Mouse (Mus musculus): ENCODE measurements around the gene Zfp566. TPM values are rescaled to one million over a fixed set of nuclear protein-coding genes. Genes with fewer than 3 reads are reported as not detected.

Zfp566 gene
- polyA plus RNA-seq, 1 experiment from 2014 or later: 1.9 TPM

DNA sequence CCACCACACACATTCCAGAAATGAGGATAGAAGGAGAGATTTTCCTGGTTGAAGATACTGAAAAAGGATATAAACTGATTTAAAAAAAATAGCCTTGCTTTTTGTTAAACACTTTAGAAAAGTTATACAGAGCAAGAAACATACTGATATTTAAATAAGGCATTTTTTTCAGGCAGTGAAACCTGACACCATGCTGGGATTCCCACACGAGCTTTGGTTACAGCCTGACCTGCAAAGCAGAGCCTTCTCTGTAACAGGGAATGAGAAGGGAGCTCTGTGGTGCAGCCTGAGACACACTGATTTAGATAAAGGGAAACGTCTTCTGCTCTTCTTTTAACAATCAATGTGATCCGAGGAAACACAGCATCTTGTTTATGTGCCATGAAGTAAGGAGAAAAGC lies 36.7 kb downstream of the Zfp566 start:
- peaks cover 12% of the 10 kb centered on the region for H3K36me3 ChIP-seq (replicated peaks)
- H3K27ac ChIP-seq (replicated peaks): no peak overlapping the region
- H3K4me1 ChIP-seq (replicated peaks): peaks cover 16% of the 10 kb centered on the region
- WGBS (ENCODE audit: insufficient replicate concordance): 12% methylated on average over 3 of the region's 3 CpGs
- ATAC-seq (ENCODE audit: insufficient read depth): no peak
- no peaks in the 10 kb centered on the region for H3K9me3 ChIP-seq (replicated peaks)
- H3K27me3 ChIP-seq: no peaks in the 10 kb centered on the region
- H3K9ac ChIP-seq: no peak overlapping the region
- H3K4me3 ChIP-seq (replicated peaks): no peak overlapping the region
- H3K4me2 ChIP-seq: no peak overlapping the region

DNA sequence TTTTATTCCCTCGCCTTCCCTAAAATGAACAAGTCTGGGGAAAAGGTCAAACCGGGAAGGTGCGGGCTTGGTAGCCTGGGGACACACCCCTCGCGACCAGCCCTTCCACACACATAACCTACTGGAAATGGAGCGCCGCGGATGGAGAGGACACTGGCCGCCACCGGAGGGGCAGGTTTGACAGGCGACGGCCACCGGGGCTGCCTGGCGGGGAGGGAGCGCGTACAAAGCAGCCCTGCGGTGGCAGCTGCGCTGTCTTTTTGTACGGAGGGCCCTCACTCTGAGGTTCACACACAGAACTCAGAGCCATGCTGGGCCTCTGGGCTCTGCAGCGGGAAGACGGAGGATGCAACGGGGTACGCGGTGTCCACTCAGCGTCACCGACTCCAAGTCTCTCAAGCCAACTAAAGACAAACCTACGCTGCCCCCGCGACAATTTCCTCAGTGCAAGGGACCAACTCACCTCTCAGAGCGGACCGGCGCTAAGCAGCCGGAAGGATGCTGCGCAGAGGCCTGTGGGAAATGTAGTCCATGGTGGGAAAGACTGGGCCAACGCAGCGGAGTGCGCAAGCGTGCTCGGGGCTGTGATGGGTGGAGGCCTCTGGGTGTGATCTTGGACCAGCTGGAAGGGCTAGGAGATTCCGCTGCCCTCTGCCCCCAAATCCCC lies 39.3 kb downstream of the Zfp566 start, which contains the start of gene Zfp14:
Gene Zfp14, minus strand, starts transcription at position 499 of the 667 bp plus-strand sequence.
- Histone ChIP-seq H3K36me3 (replicated peaks) (no peaks in the 10 kb centered on the region), H3K4me3 (replicated peaks) (peak within 1 kb of the TSS; percentile 73), H3K27me3 (no peaks in the 10 kb centered on the region), H3K27ac (replicated peaks) (peak within 1 kb of the TSS; percentile 45; the same call in 1 of the 2 replicates), H3K9ac (peak within 1 kb of the TSS; percentile 67), H3K4me2 (peak within 1 kb of the TSS; percentile 97), H3K9me3 (replicated peaks) (no peaks in the 10 kb centered on the region), H3K4me1 (replicated peaks) (peaks cover 16% of the 10 kb centered on the region)
- ATAC-seq (ENCODE audit: insufficient read depth): peak; percentile 99
- WGBS (ENCODE audit: insufficient replicate concordance): under 1% methylated on average over 40 of the region's 40 CpGs

DNA sequence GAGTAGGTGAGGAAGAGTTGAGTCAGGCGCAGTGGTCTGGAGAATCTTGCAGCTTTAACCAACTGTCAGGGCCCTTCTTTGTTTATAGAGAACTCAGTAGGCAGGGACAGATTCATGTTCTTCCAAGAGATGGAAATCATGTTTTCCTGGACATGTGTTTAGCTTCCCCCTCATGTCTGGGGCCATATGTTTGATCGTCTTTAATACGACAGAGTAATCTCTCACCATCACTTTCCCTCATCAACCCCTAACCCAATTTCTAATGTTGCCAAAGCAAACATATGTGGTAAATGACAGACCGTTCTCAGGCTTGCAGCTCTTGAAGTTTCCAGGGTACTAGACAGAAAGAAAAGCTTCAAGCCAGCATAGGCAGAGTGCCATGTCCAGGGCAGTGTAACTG lies 42.2 kb downstream of the Zfp566 start:
- Histone ChIP-seq H3K4me1 (replicated peaks) (peaks cover 16% of the 10 kb centered on the region), H3K27me3 (no peaks in the 10 kb centered on the region), H3K4me3 (replicated peaks) (no peak overlapping the region), H3K4me2 (no peak overlapping the region), H3K27ac (replicated peaks) (no peak overlapping the region), H3K9me3 (replicated peaks) (no peaks in the 10 kb centered on the region), H3K9ac (no peak overlapping the region), H3K36me3 (replicated peaks) (no peaks in the 10 kb centered on the region)
- no peak for ATAC-seq (ENCODE audit: insufficient read depth)
- 77% methylated on average over 4 of the region's 4 CpGs for WGBS (ENCODE audit: insufficient replicate concordance)

DNA sequence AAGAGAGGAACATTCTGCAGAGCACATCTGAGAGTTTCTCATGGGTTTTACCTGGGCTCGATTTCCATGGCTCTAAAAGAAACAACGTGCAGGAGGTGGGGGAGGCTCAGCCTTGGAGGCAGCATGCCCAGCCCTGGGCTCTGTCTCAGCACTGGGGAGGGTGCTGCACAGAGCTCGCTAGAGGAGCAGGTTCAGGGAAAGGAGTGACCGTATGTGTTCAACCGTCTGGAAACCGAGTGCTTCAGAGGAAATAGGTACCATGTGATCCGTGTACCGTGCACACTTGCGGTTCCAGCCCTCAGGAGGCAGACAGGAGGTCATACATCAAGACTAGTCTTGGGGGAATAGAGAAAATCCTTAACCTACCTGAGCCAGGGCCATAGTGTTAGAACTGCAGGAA lies 46.0 kb downstream of the Zfp566 start:
- WGBS (ENCODE audit: insufficient replicate concordance): 48% methylated on average over 9 of the region's 9 CpGs
- Histone ChIP-seq H3K9ac (no peak overlapping the region), H3K27me3 (no peaks in the 10 kb centered on the region), H3K27ac (replicated peaks) (no peak overlapping the region), H3K4me2 (no peak overlapping the region), H3K4me1 (replicated peaks) (no peaks in the 10 kb centered on the region), H3K4me3 (replicated peaks) (no peak overlapping the region), H3K36me3 (replicated peaks) (no peaks in the 10 kb centered on the region), H3K9me3 (replicated peaks) (no peaks in the 10 kb centered on the region)
- no peak for ATAC-seq (ENCODE audit: insufficient read depth)

DNA sequence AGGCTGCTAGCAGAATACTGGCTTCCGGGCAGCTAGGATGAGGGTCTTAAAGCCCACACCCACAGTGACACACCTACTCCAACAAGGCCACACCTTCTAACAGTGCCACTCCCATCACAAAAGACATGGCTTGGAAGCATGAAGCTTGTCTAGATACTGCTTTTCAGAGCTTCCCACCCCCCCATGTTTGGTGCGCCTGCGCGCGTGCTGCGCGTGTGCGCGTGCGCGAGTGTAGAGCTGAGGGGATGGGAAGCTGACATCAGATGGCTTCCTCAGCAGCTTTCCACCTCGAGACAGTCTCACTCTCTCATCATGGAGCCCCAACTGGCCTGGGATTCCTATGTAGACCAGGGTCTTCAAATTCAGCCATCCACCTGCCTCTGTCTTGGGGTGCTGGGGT lies 56.0 kb downstream of the Zfp566 start:
- Histone ChIP-seq H3K36me3 (replicated peaks) (no peaks in the 10 kb centered on the region), H3K4me1 (replicated peaks) (no peaks in the 10 kb centered on the region), H3K4me2 (no peak overlapping the region), H3K9ac (no peak overlapping the region), H3K27me3 (no peaks in the 10 kb centered on the region), H3K4me3 (replicated peaks) (no peak overlapping the region), H3K27ac (replicated peaks) (no peak overlapping the region), H3K9me3 (replicated peaks) (no peaks in the 10 kb centered on the region)
- 84% methylated on average over 12 of the region's 12 CpGs for WGBS (ENCODE audit: insufficient replicate concordance)
- no peak for ATAC-seq (ENCODE audit: insufficient read depth)

DNA sequence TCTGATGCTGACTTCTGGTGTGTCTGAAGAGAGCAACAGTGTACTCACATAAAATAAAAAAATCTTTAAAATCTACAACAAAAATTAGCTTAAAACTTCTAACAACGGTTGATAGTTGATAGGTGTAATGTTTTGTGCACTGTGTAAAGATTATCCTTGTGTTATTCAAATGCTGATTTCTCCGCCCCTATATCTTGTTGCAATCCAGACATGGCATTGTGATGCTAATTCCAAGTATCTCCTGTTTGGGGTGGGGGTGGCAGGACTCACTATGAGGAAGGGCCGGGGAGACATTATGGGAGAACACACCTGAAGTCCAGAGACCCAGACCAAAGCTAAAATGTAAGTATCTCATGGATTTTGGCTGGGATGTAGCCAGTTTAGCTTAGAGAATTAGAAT lies 58.9 kb downstream of the Zfp566 start:
- Histone ChIP-seq H3K4me2 (no peak overlapping the region), H3K27ac (replicated peaks) (no peak overlapping the region), H3K9me3 (replicated peaks) (no peaks in the 10 kb centered on the region), H3K9ac (no peak overlapping the region), H3K4me1 (replicated peaks) (no peaks in the 10 kb centered on the region), H3K36me3 (replicated peaks) (0 out of 2 replicates have a peak, but pooled peaks cover 6% of the 10 kb centered on the region), H3K4me3 (replicated peaks) (no peak overlapping the region), H3K27me3 (no peaks in the 10 kb centered on the region)
- 69% methylated on average over 3 of the region's 3 CpGs for WGBS (ENCODE audit: insufficient replicate concordance)
- no peak for ATAC-seq (ENCODE audit: insufficient read depth)

DNA sequence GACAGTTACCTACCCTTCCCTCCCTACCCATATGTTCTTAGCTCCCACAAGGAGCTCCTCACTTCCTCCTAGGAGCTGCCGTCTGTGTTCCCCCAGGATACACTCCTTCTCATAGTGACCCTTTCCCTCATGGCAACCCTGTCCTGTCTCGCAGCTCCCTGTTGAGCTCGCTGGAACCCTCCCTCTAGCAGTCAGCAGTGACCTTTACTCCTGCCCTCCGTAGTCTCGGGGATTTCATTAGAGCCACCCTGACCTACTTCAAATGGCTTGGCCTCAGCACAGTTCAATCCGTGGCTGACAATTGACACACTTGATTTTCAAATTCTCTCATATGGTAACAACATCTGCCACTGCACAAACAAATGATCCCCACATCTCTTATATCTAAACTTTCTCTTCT lies 59.6 kb downstream of the Zfp566 start:
- H3K27ac ChIP-seq (replicated peaks): no peak overlapping the region
- WGBS (ENCODE audit: insufficient replicate concordance): 37% methylated on average over 6 of the region's 6 CpGs
- no peaks in the 10 kb centered on the region for H3K27me3 ChIP-seq
- H3K9me3 ChIP-seq (replicated peaks): no peaks in the 10 kb centered on the region
- H3K36me3 ChIP-seq (replicated peaks): 0 out of 2 replicates have a peak, but pooled peaks cover 6% of the 10 kb centered on the region
- H3K4me1 ChIP-seq (replicated peaks): no peaks in the 10 kb centered on the region
- H3K9ac ChIP-seq: no peak overlapping the region
- no peak overlapping the region for H3K4me2 ChIP-seq
- no peak overlapping the region for H3K4me3 ChIP-seq (replicated peaks)
- no peak for ATAC-seq (ENCODE audit: insufficient read depth)

DNA sequence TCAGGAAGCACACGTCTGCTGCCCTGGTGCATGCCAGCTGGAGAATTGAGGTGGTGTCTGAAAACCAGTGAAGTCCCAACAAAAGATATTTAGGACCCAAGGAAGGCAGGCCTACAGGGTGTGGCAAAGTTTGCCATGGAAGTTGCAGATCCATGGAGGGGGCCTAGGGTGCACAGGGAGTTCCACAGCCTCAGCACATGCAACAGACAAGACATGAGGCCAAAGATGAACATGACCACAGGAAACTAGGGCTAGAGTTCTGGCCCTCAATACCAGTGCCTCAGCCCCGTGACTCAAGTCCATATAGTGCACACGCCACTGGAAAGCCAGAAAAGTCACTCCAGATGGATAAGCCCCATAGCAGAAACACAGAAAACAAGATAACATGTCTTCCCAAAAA lies 61.8 kb downstream of the Zfp566 start:
- Histone ChIP-seq H3K27me3 (no peaks in the 10 kb centered on the region), H3K27ac (replicated peaks) (no peak overlapping the region), H3K9me3 (replicated peaks) (no peaks in the 10 kb centered on the region), H3K4me1 (replicated peaks) (peaks cover 3% of the 10 kb centered on the region; the same call in 1 of the 2 replicates), H3K9ac (no peak overlapping the region), H3K4me2 (no peak overlapping the region), H3K4me3 (replicated peaks) (no peak overlapping the region), H3K36me3 (replicated peaks) (peaks cover 19% of the 10 kb centered on the region)
- ATAC-seq (ENCODE audit: insufficient read depth): no peak
- 71% methylated on average over 3 of the region's 3 CpGs for WGBS (ENCODE audit: insufficient replicate concordance)

Small RNA genes within 50 kb of the gene (microRNA-seq; reads per million reads assigned to microRNA genes)
- not detected for gene Gm23368

Other genes with a start within 250 kb of the Zfp566 start
- gene Zfp940, start 236.9 kb downstream of the Zfp566 start, polyA plus RNA-seq (2015; fragmentation: Nextera tagmentation; extraction: Ambion mirVana): 0.36 and 0.83 TPM in 2 replicates
- 0.91 and 0.97 TPM in 2 replicates for gene Zfp420, start 230.5 kb downstream of the Zfp566 start, polyA plus RNA-seq (2015; fragmentation: Nextera tagmentation; extraction: Ambion mirVana)
- gene Zfp27, start 184.0 kb downstream of the Zfp566 start, polyA plus RNA-seq (2015; fragmentation: Nextera tagmentation; extraction: Ambion mirVana): 1.4 and 1.7 TPM in 2 replicates
- 0.35 and 0.39 TPM in 2 replicates for gene Zfp383, start 182.3 kb downstream of the Zfp566 start, polyA plus RNA-seq (2015; fragmentation: Nextera tagmentation; extraction: Ambion mirVana)
- 1.5 and 1.8 TPM in 2 replicates for gene Zfp74, start 136.4 kb downstream of the Zfp566 start, polyA plus RNA-seq (2015; fragmentation: Nextera tagmentation; extraction: Ambion mirVana)
- 8.2 and 12.5 TPM in 2 replicates for gene Zfp568, start 106.6 kb downstream of the Zfp566 start, polyA plus RNA-seq (2015; fragmentation: Nextera tagmentation; extraction: Ambion mirVana)
- 0.37 and 0.53 TPM in 2 replicates for gene Zfp14, start 39.1 kb downstream of the Zfp566 start, polyA plus RNA-seq (2015; fragmentation: Nextera tagmentation; extraction: Ambion mirVana)
- gene Zfp82, start 17.6 kb downstream of the Zfp566 start, polyA plus RNA-seq (2015; fragmentation: Nextera tagmentation; extraction: Ambion mirVana): 1.3 and 1.6 TPM in 2 replicates
- gene Gm26920, start 117 bp downstream of the Zfp566 start, polyA plus RNA-seq (2015; fragmentation: Nextera tagmentation; extraction: Ambion mirVana): not detected in 2 replicates
- 12.2 and 13.4 TPM in 2 replicates for gene Zfp260, start 4.2 kb upstream of the Zfp566 start, polyA plus RNA-seq (2015; fragmentation: Nextera tagmentation; extraction: Ambion mirVana)
- gene Zfp382, start 31.4 kb upstream of the Zfp566 start, polyA plus RNA-seq (2015; fragmentation: Nextera tagmentation; extraction: Ambion mirVana): 1.4 and 1.6 TPM in 2 replicates
- gene Zfp146, start 79.2 kb upstream of the Zfp566 start, polyA plus RNA-seq (2015; fragmentation: Nextera tagmentation; extraction: Ambion mirVana): 4.2 and 4.5 TPM in 2 replicates
- gene Cox7a1, start 93.6 kb upstream of the Zfp566 start, polyA plus RNA-seq (2015; fragmentation: Nextera tagmentation; extraction: Ambion mirVana): 5.6 and 7.7 TPM in 2 replicates
- gene Capns1, start 108.3 kb upstream of the Zfp566 start, polyA plus RNA-seq (2015; fragmentation: Nextera tagmentation; extraction: Ambion mirVana): 36.2 and 40.8 TPM in 2 replicates
- gene Polr2i, start 141.4 kb upstream of the Zfp566 start, polyA plus RNA-seq (2015; fragmentation: Nextera tagmentation; extraction: Ambion mirVana): 43.3 and 44.4 TPM in 2 replicates
- 42.0 and 44.0 TPM in 2 replicates for gene Tbcb, start 141.7 kb upstream of the Zfp566 start, polyA plus RNA-seq (2015; fragmentation: Nextera tagmentation; extraction: Ambion mirVana)
- gene Ovol3, start 145.2 kb upstream of the Zfp566 start, polyA plus RNA-seq (2015; fragmentation: Nextera tagmentation; extraction: Ambion mirVana): not detected in 2 replicates
- gene Thap8, start 189.6 kb upstream of the Zfp566 start, polyA plus RNA-seq (2015; fragmentation: Nextera tagmentation; extraction: Ambion mirVana): 0.17 TPM in 2 replicates
- gene Wdr62, start 189.9 kb upstream of the Zfp566 start, polyA plus RNA-seq (2015; fragmentation: Nextera tagmentation; extraction: Ambion mirVana): 8.1 and 8.9 TPM in 2 replicates
- gene Clip3, start 201.2 kb upstream of the Zfp566 start, polyA plus RNA-seq (2015; fragmentation: Nextera tagmentation; extraction: Ambion mirVana): 0.55 and 0.76 TPM in 2 replicates
- gene Alkbh6, start 218.2 kb upstream of the Zfp566 start, polyA plus RNA-seq (2015; fragmentation: Nextera tagmentation; extraction: Ambion mirVana): 15.9 and 16.5 TPM in 2 replicates
- 15.7 and 20.2 TPM in 2 replicates for gene Syne4, start 224.3 kb upstream of the Zfp566 start, polyA plus RNA-seq (2015; fragmentation: Nextera tagmentation; extraction: Ambion mirVana)
- 1.4 and 2.0 TPM in 2 replicates for gene E130208F15Rik, start 231.2 kb upstream of the Zfp566 start, polyA plus RNA-seq (2015; fragmentation: Nextera tagmentation; extraction: Ambion mirVana)
- 4.3 and 5.1 TPM in 2 replicates for gene Sdhaf1, start 233.4 kb upstream of the Zfp566 start, polyA plus RNA-seq (2015; fragmentation: Nextera tagmentation; extraction: Ambion mirVana)

All from liver, embryonic 15.5 days (tissue).